Comparison of ENCODE assay signal across 8 mouse cellular contexts in the genomic region with DNA sequence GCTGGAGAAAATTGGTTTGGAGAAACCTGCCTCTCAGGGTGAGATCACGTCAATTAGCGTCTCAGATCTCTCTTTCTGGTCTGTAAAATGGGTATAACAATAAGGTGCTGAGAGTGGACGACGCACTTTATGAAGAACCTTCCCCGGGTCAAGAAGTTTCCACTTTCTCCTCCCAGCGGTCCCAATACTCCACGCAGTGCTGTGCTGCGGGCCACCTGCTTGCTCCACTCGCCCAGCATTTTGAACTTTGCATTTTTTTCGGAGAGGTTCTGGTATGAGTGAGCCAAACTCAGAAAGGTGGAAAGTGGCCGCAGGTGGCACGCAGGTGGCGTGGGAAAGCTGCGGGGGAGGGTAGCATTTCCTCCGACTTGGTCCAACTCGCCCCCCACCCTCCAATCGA. TPM values are rescaled to one million over a fixed set of nuclear protein-coding genes. Genes with fewer than 3 reads are reported as not detected.
DNase-seq lines count a peak whose midpoint lies in the region; ATAC-seq lines count a peak whose summit lies in the region.

No protein-coding gene starts in this region.

- H3K4me3 ChIP-seq in kidney, embryonic 15.5 days (replicated peaks): peak overlapping the region; percentile 68
- peak overlapping the region; percentile 50 for H3K4me3 ChIP-seq in embryonic facial prominence, embryonic 11.5 days (ENCODE audit: low read depth, low read length)
- H3K4me3 ChIP-seq in hindbrain, embryonic 15.5 days: peak overlapping the region; percentile 63
- peak overlapping the region; percentile 54 for H3K4me3 ChIP-seq in midbrain, embryonic 14.5 days (replicated peaks; ENCODE audit: low read depth, low read length)

- no peaks in the 10 kb centered on the region for H3K9me3 ChIP-seq in kidney, embryonic 15.5 days (replicated peaks)
- no peaks in the 10 kb centered on the region for H3K9me3 ChIP-seq in embryonic facial prominence, embryonic 11.5 days (replicated peaks; ENCODE audit: control insufficient read depth, low read length)
- no peaks in the 10 kb centered on the region for H3K9me3 ChIP-seq in hindbrain, embryonic 15.5 days
- no peaks in the 10 kb centered on the region for H3K9me3 ChIP-seq in midbrain, embryonic 14.5 days (ENCODE audit: control insufficient read depth, low read length)

- no peak for DNase-seq in kidney, adult 11 months
- peak; percentile 5 for DNase-seq in embryonic facial prominence, embryonic 11.5 days (ENCODE audit: low spot score)
- DNase-seq in midbrain, embryonic 14.5 days: peak; percentile 20
- no peak for DNase-seq in right cerebral cortex, adult 2 months (ENCODE audit: low spot score in 2 of 2)
- no peak for DNase-seq in cerebellum, postnatal 25 days
- no peak for DNase-seq in gastrocnemius, adult 18-20 months (ENCODE audit: low spot score)

- H3K4me2 ChIP-seq in kidney, embryonic 15.5 days: peak overlapping the region; percentile 95
- H3K4me2 ChIP-seq in embryonic facial prominence, embryonic 11.5 days (ENCODE audit: low read depth, low read length): peak overlapping the region; percentile 65
- peak overlapping the region; percentile 88 for H3K4me2 ChIP-seq in hindbrain, embryonic 15.5 days
- H3K4me2 ChIP-seq in midbrain, embryonic 14.5 days (ENCODE audit: low read length): peak overlapping the region; percentile 82

- 0 out of 2 replicates have a peak overlapping the region, but pooled peaks have one; percentile 14 for H3K27ac ChIP-seq in kidney, embryonic 15.5 days
- H3K27ac ChIP-seq in embryonic facial prominence, embryonic 11.5 days (replicated peaks; ENCODE audit: low read depth, low read length): no peak overlapping the region
- peak overlapping the region; percentile 78 for H3K27ac ChIP-seq in hindbrain, embryonic 15.5 days (replicated peaks)
- H3K27ac ChIP-seq in midbrain, embryonic 14.5 days (replicated peaks; ENCODE audit: low read depth, low read length): no peak overlapping the region

- peaks cover 12% of the 10 kb centered on the region for H3K36me3 ChIP-seq in kidney, embryonic 15.5 days
- no peaks in the 10 kb centered on the region for H3K36me3 ChIP-seq in embryonic facial prominence, embryonic 11.5 days (replicated peaks; ENCODE audit: control insufficient read depth, insufficient read depth, low read depth, low read length)
- H3K36me3 ChIP-seq in hindbrain, embryonic 15.5 days: no peaks in the 10 kb centered on the region
- H3K36me3 ChIP-seq in midbrain, embryonic 14.5 days (ENCODE audit: control insufficient read depth, insufficient read depth, low read length): no peaks in the 10 kb centered on the region

- H3K9ac ChIP-seq in kidney, embryonic 15.5 days: peak overlapping the region; percentile 40
- peak overlapping the region; percentile 59 for H3K9ac ChIP-seq in embryonic facial prominence, embryonic 11.5 days (replicated peaks; ENCODE audit: low read length)
- peak overlapping the region; percentile 60 for H3K9ac ChIP-seq in hindbrain, embryonic 15.5 days
- peak overlapping the region; percentile 60 for H3K9ac ChIP-seq in midbrain, embryonic 14.5 days (replicated peaks; ENCODE audit: low read length)

- peak; percentile 64 for ATAC-seq in kidney, embryonic 15.5 days (replicated peaks; ENCODE audit: low FRiP score)
- peak; percentile 45 for ATAC-seq in embryonic facial prominence, embryonic 11.5 days (replicated peaks; ENCODE audit: insufficient number of reproducible peaks, low FRiP score, low TSS enrichment, low read depth)
- peak; percentile 43 for ATAC-seq in hindbrain, embryonic 15.5 days (ENCODE audit: low FRiP score, low read depth)
- peak; percentile 55 for ATAC-seq in midbrain, embryonic 14.5 days (ENCODE audit: low FRiP score, low TSS enrichment)

- peaks cover 20% of the 10 kb centered on the region for H3K4me1 ChIP-seq in kidney, embryonic 15.5 days
- H3K4me1 ChIP-seq in embryonic facial prominence, embryonic 11.5 days (ENCODE audit: control insufficient read depth, insufficient read depth, low read length): 0 out of 2 replicates have a peak, but pooled peaks cover 3% of the 10 kb centered on the region
- 0 out of 2 replicates have a peak, but pooled peaks cover 4% of the 10 kb centered on the region for H3K4me1 ChIP-seq in hindbrain, embryonic 15.5 days (replicated peaks)
- no peaks in the 10 kb centered on the region for H3K4me1 ChIP-seq in midbrain, embryonic 14.5 days (ENCODE audit: control insufficient read depth, insufficient read depth, low read length)

- 0 out of 2 replicates have a peak, but pooled peaks cover 3% of the 10 kb centered on the region for H3K27me3 ChIP-seq in kidney, embryonic 15.5 days
- H3K27me3 ChIP-seq in embryonic facial prominence, embryonic 11.5 days (ENCODE audit: control insufficient read depth, insufficient read depth, low read length): peaks cover 4% of the 10 kb centered on the region; the same call in 1 of the 2 replicates
- no peaks in the 10 kb centered on the region for H3K27me3 ChIP-seq in hindbrain, embryonic 15.5 days
- H3K27me3 ChIP-seq in midbrain, embryonic 14.5 days (ENCODE audit: control insufficient read depth, insufficient read depth, low read length): no peaks in the 10 kb centered on the region

- 1% methylated on average over 17 of the region's 17 CpGs for WGBS in kidney, embryonic 15.5 days
- under 1% methylated on average over 17 of the region's 17 CpGs for WGBS in embryonic facial prominence, embryonic 11.5 days
- WGBS in hindbrain, embryonic 15.5 days: under 1% methylated on average over 17 of the region's 17 CpGs
- WGBS in midbrain, embryonic 14.5 days: 1% methylated on average over 17 of the region's 17 CpGs

RNA-seq across cellular contexts. Expression of gene Tom1l1, which starts 1.1 kb away (rescaled TPM):
- 36.0 and 39.3 TPM in 2 replicates for polyA plus RNA-seq in kidney, embryonic 15.5 days (2015; fragmentation: Nextera tagmentation; extraction: Ambion mirVana)
- polyA plus RNA-seq in embryonic facial prominence, embryonic 11.5 days (2014; fragmentation: Nextera tagmentation; extraction: Ambion mirVana): 20.6 and 22.1 TPM in 2 replicates
- polyA plus RNA-seq in hindbrain, embryonic 15.5 days (2015; fragmentation: Nextera tagmentation; extraction: Ambion mirVana): 20.3 and 21.5 TPM in 2 replicates
- 13.5 and 16.9 TPM in 2 replicates for polyA plus RNA-seq in midbrain, embryonic 14.5 days (2014; fragmentation: Nextera tagmentation; extraction: Ambion mirVana)
- total RNA-seq in gastrocnemius, adult 18-20 months (2021): 10 to 100 TPM; 13.5 to 16.1 TPM

RNA-seq across cellular contexts. Expression of gene Cox11, which starts 49.1 kb away (rescaled TPM):
- polyA plus RNA-seq in kidney, embryonic 15.5 days (2015; fragmentation: Nextera tagmentation; extraction: Ambion mirVana): 37.5 and 38.5 TPM in 2 replicates
- 28.6 and 30.5 TPM in 2 replicates for polyA plus RNA-seq in embryonic facial prominence, embryonic 11.5 days (2014; fragmentation: Nextera tagmentation; extraction: Ambion mirVana)
- 41.4 and 44.1 TPM in 2 replicates for polyA plus RNA-seq in hindbrain, embryonic 15.5 days (2015; fragmentation: Nextera tagmentation; extraction: Ambion mirVana)
- polyA plus RNA-seq in midbrain, embryonic 14.5 days (2014; fragmentation: Nextera tagmentation; extraction: Ambion mirVana): 27.8 and 37.9 TPM in 2 replicates
- total RNA-seq in gastrocnemius, adult 18-20 months (2021): 10 to 100 TPM; 22.1 to 23.6 TPM

RNA-seq across cellular contexts. Expression of gene Stxbp4, which starts 49.2 kb away (rescaled TPM):
- 26.9 and 28.0 TPM in 2 replicates for polyA plus RNA-seq in kidney, embryonic 15.5 days (2015; fragmentation: Nextera tagmentation; extraction: Ambion mirVana)
- 35.1 and 38.2 TPM in 2 replicates for polyA plus RNA-seq in embryonic facial prominence, embryonic 11.5 days (2014; fragmentation: Nextera tagmentation; extraction: Ambion mirVana)
- 18.3 and 20.0 TPM in 2 replicates for polyA plus RNA-seq in hindbrain, embryonic 15.5 days (2015; fragmentation: Nextera tagmentation; extraction: Ambion mirVana)
- polyA plus RNA-seq in midbrain, embryonic 14.5 days (2014; fragmentation: Nextera tagmentation; extraction: Ambion mirVana): 13.7 and 22.0 TPM in 2 replicates
- total RNA-seq in gastrocnemius, adult 18-20 months (2021): 10 to 100 TPM; 12.8 to 14.5 TPM

Comparison
In these comparisons a context has a peak if more than half of its experiments do, and no peak if none do; other contexts are left out.
1. H3K27ac ChIP-seq: peak in kidney, embryonic 15.5 days (single experiment) and hindbrain, embryonic 15.5 days (single experiment); none in embryonic facial prominence, embryonic 11.5 days (single experiment) and midbrain, embryonic 14.5 days (single experiment).
2. DNase-seq: peak in embryonic facial prominence, embryonic 11.5 days (single experiment) and midbrain, embryonic 14.5 days (single experiment); none in kidney, adult 11 months (single experiment), right cerebral cortex, adult 2 months (0 of 2), cerebellum, postnatal 25 days (0 of 2) and gastrocnemius, adult 18-20 months (single experiment).
3. Peak in every context shown above with its lines, with median percentiles within 50 percentile points of each other: ATAC-seq, H3K4me2 ChIP-seq, H3K4me3 ChIP-seq and H3K9ac ChIP-seq.